Mouse (Mus musculus) cortical plate, adult 2 months (tissue): ENCODE measurements around the gene Sec16b. TPM values are rescaled to one million over a fixed set of nuclear protein-coding genes. Genes with fewer than 3 reads are reported as not detected.

ENCODE experiments used
- H3K27ac ChIP-seq: fragments of 200-500 bp; 2 replicates; pipeline ENCODE4 v1.5.1; 2012; ENCODE audit warnings: low read length, control low read depth, inconsistent platforms; ENCODE audit not compliant: insufficient read depth
- H3K4me1 ChIP-seq: fragments of 200-500 bp; 2 replicates; pipeline ENCODE4 v1.6.1; 2011; ENCODE audit warnings: low read length; ENCODE audit not compliant: control insufficient read depth, insufficient read depth
- H3K4me3 ChIP-seq: fragments of 200-500 bp; 2 replicates; pipeline ENCODE4 v1.5.1; 2011; ENCODE audit warnings: mild to moderate bottlenecking, low read length, control low read depth; ENCODE audit not compliant: insufficient read depth
- CTCF ChIP-seq: fragments of 200-500 bp; IDR thresholded peaks from 2 replicates; pipeline ENCODE4 v1.5.1; 2011; ENCODE audit warnings: mild to moderate bottlenecking, control low read depth, low read length; ENCODE audit not compliant: insufficient read depth; ENCODE audit errors: extremely low read depth
- POLR2A ChIP-seq: fragments of 200-500 bp; IDR thresholded peaks from 2 replicates; pipeline ENCODE4 v1.6.1; 2011; ENCODE audit warnings: mild to moderate bottlenecking, low read length, control low read depth; ENCODE audit not compliant: insufficient read depth; ENCODE audit errors: extremely low read depth
- polyA plus RNA-seq: library from polyadenylated mRNA; depleted of rRNA; stranded (reverse); fragments of >200 nt; gene quantifications from 2 replicates; pipeline ENCODE4 v1.2.3, GENCODE M21; 2012

Gene Sec16b
- polyA plus RNA-seq, 1 experiment, result 1.1 TPM

GRCm38 (mm10) chr1:157472716-157473115 is 33.8 kb upstream of the Sec16b start:
- peaks cover 13% of the 10 kb centered on the region for H3K4me1 ChIP-seq
- no peak for TF ChIP-seq POLR2A
- TF ChIP-seq CTCF, result no peak
- no peak overlapping the region for H3K27ac ChIP-seq
- H3K4me3 ChIP-seq, result no peak overlapping the region

GRCm38 (mm10) chr1:157474865-157475264 is 31.7 kb upstream of the Sec16b start:
- H3K4me3 ChIP-seq, result no peak overlapping the region
- H3K27ac ChIP-seq, result no peak overlapping the region
- TF ChIP-seq CTCF, result no peak
- TF ChIP-seq POLR2A, result no peak
- H3K4me1 ChIP-seq, result peaks cover 12% of the 10 kb centered on the region

DNA sequence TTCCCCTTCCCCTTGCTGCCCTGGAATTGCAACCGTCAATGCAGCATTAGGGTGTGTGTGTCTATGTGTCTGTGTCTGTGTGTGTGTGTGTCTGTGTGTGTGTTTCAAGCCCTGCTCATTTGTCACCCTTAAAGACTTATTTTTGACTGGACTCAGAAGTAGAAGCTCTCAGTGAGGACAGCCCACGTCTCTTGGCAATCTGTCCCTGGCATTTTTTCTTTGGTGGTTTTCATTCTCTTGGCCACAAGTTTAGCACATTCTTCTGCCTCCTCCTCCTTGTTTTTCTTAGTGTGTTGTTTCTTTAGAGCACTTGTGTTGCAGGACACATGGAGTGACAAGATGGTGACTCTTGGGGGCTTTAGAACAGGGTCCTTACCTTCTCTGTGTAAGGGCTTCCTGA is 30.3 kb upstream of the Sec16b start:
- Histone ChIP-seq H3K27ac (no peak overlapping the region), H3K4me3 (no peak overlapping the region), H3K4me1 (peaks cover 11% of the 10 kb centered on the region; the same call in 1 of the 2 replicates)
- no peak for TF ChIP-seq POLR2A
- TF ChIP-seq CTCF, result no peak

DNA sequence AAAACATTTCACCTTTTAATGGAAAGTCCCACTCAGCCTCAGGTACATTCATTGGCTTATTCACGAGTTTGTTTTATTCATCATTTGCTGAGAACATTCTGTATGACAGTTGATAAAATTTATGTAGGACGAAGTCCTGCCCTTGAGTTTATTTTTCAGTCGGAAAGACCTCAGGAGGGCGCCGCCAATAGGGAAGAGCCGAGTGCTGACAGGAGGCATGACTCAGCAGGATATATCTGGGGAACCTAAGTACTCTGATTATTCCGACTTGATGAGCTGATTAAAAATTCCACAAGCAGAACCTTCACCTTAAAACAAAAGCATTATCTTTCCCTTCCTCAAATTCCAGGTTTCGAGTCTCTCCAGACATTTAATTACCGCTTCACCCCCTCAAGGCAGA is 26.4 kb upstream of the Sec16b start:
- H3K27ac ChIP-seq, result 0 out of 2 replicates have a peak overlapping the region, but pooled peaks have one; percentile 17
- H3K4me1 ChIP-seq, result peaks cover 12% of the 10 kb centered on the region; the same call in 1 of the 2 replicates
- H3K4me3 ChIP-seq, result no peak overlapping the region
- TF ChIP-seq POLR2A (no peak), CTCF (no peak)

DNA sequence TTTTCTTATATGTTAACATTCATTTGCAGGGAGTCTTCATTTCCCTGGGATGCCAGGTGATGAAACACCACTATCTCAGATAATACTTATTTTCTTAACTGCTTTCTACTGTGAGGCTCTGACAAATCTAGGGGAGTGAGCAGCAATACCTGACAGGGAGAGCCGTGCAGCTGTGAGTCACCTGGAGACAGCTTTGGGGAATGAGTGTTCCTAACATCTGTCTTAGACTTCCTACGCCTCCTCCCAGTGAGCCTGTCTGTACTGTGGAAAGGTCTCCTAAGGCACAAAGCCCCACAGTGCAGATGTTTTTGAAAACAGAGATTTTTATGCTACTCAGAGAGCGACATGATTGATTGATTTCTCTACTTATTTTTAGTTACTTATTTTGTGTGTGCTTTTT is 25.6 kb upstream of the Sec16b start:
- H3K4me1 ChIP-seq, result peaks cover 9% of the 10 kb centered on the region; the same call in 1 of the 2 replicates
- H3K4me3 ChIP-seq, result no peak overlapping the region
- no peak for TF ChIP-seq POLR2A
- TF ChIP-seq CTCF, result no peak
- no peak overlapping the region for H3K27ac ChIP-seq

GRCm38 (mm10) chr1:157481666-157482065 is 24.9 kb upstream of the Sec16b start:
- TF ChIP-seq POLR2A, result no peak
- TF ChIP-seq CTCF, result no peak
- Histone ChIP-seq H3K4me1 (peaks cover 8% of the 10 kb centered on the region; the same call in 1 of the 2 replicates), H3K4me3 (no peak overlapping the region), H3K27ac (no peak overlapping the region)

DNA sequence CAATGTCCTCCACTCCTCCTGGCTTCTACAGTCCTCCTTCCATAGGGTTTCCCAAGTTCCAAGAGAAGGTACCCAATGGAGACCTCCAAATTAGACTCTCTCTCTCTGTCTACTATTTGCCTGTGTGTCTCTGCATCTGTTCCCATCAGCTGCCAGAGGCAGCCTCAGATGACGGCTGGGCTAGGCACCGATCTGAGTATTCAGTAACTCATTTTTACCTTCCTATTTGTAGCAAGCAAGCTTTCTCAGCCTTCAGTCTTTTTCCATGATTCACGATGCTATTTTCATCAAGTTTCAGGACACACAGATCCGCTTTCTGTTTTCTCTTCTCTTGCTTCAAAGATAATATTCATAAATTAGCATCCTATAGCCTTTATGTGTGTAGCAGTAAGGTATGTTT is 22.4 kb upstream of the Sec16b start:
- Histone ChIP-seq H3K4me1 (peaks cover 8% of the 10 kb centered on the region; the same call in 1 of the 2 replicates), H3K4me3 (no peak overlapping the region), H3K27ac (peak overlapping the region; percentile 92)
- TF ChIP-seq CTCF, result no peak
- TF ChIP-seq POLR2A, result peak; percentile 26; the same call in 1 of the 2 replicates

DNA sequence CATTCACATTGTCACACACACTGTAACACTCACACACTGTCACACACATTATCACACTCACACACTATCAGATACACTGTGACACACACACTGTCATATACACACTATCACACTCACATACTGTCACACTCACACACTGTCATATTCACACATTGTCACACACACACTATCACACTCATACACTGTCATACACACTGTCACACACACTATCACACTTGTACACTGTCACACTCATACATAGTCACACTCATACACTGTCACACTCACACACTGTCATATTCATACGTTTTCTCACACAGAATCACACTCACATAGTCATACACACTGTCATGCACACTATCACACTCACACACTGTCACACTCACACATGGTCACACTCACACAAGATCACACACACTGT is 5.9 kb upstream of the Sec16b start:
- Histone ChIP-seq H3K4me1 (peaks cover 4% of the 10 kb centered on the region; the same call in 1 of the 2 replicates), H3K27ac (no peak overlapping the region), H3K4me3 (no peak overlapping the region)
- TF ChIP-seq CTCF (no peak), POLR2A (no peak)

GRCm38 (mm10) chr1:157501352-157501945 is 5.1 kb upstream of the Sec16b start:
- no peak for TF ChIP-seq CTCF
- TF ChIP-seq POLR2A, result no peak
- H3K27ac ChIP-seq, result no peak overlapping the region
- H3K4me1 ChIP-seq, result peaks cover under 1% of the 10 kb centered on the region; the same call in 1 of the 2 replicates
- no peak overlapping the region for H3K4me3 ChIP-seq

GRCm38 (mm10) chr1:157503071-157503470 is 3.5 kb upstream of the Sec16b start:
- no peak overlapping the region for H3K27ac ChIP-seq

More at GRCm38 (mm10) chr1:157503071-157503470, 3.5 kb upstream of the Sec16b start:
- Histone ChIP-seq H3K4me3 (no peak overlapping the region), H3K4me1 (peaks cover 2% of the 10 kb centered on the region; the same call in 1 of the 2 replicates)
- no peak for TF ChIP-seq POLR2A
- TF ChIP-seq CTCF, result no peak
